Mouse (Mus musculus) heart, adult 11 months (tissue): ENCODE results near the gene Rhno1.

Experiments
- DNase-seq: peaks from one replicate; pipeline ENCODE4 v3.0.0; 2022

The Rhno1 gene

GRCm38 (mm10) chr6:128361901-128362300 lies 810 bp downstream of the Rhno1 start:
- no peak for DNase-seq

GRCm38 (mm10) chr6:128358999-128359398 lies 3.7 kb downstream of the Rhno1 start:
- peak; percentile 91 for DNase-seq

- peak; percentile 100 for DNase-seq
These were observed 6.8 kb downstream of the Rhno1 start, which contains the start of gene Tulp3 for GRCm38 (mm10) chr6:128355726-128356416. Tulp3 (minus strand) TSS chr6:128355851.

GRCm38 (mm10) chr6:128355201-128355681 lies 7.5 kb downstream of the Rhno1 start:
- DNase-seq = peak; percentile 94

GRCm38 (mm10) chr6:128354140-128354539 lies 8.6 kb downstream of the Rhno1 start:
- DNase-seq = no peak

- no peak for DNase-seq
These were observed 13.0 kb downstream of the Rhno1 start for GRCm38 (mm10) chr6:128349711-128350110.

- DNase-seq = no peak
These were observed 15.9 kb downstream of the Rhno1 start for GRCm38 (mm10) chr6:128346782-128347181.

- no peak for DNase-seq
These were observed 17.1 kb downstream of the Rhno1 start for GRCm38 (mm10) chr6:128345623-128346022.

- DNase-seq = no peak
These were observed 20.6 kb downstream of the Rhno1 start for GRCm38 (mm10) chr6:128341956-128342723.

GRCm38 (mm10) chr6:128338876-128339275 lies 23.8 kb downstream of the Rhno1 start:
- DNase-seq = no peak

GRCm38 (mm10) chr6:128337467-128337866 lies 25.2 kb downstream of the Rhno1 start:
- DNase-seq = no peak

GRCm38 (mm10) chr6:128334397-128335124 lies 28.1 kb downstream of the Rhno1 start:
- DNase-seq = peak; percentile 94

- DNase-seq = peak; percentile 88
These were observed 44.4 kb downstream of the Rhno1 start for GRCm38 (mm10) chr6:128318317-128318716.

GRCm38 (mm10) chr6:128315597-128315996 lies 47.1 kb downstream of the Rhno1 start:
- no peak for DNase-seq

GRCm38 (mm10) chr6:128314796-128315195 lies 47.9 kb downstream of the Rhno1 start:
- no peak for DNase-seq

GRCm38 (mm10) chr6:128308311-128308710 lies 54.4 kb downstream of the Rhno1 start:
- no peak for DNase-seq
